Mouse (Mus musculus) brain, adult 2 months (tissue): ENCODE measurements around the gene Pitpnc1.
A peak's percentile ranks its signal among the peaks of the same experiment; 100 is the strongest.

Experiments
- DNase-seq: peaks from one replicate; pipeline ENCODE4 v3.0.0; 2011; ENCODE audit warnings: low read depth, low spot score

The Pitpnc1 gene

GRCm38 (mm10) chr11:107285731-107286130, 184.8 kb downstream of the Pitpnc1 start:
- DNase-seq: peak; percentile 58

DNA sequence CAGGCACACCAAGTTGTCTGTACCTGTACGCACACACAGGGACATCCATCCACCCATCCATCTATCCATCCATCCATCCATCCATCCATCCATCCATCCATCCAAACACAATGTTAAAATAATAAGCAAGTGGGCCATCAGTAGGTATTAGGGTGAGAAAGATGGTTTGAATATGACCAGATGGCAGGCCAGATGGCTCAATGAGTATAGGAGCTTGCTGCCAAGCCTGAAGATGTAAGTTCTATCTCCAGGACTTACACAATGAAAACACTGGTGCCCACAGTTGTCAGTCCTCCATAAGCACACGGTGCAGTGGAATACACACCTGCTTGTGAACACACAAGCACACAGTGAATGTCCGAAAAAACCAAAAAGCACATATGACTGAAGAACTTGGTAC, 186.9 kb downstream of the Pitpnc1 start:
- peak; percentile 87 for DNase-seq

DNA sequence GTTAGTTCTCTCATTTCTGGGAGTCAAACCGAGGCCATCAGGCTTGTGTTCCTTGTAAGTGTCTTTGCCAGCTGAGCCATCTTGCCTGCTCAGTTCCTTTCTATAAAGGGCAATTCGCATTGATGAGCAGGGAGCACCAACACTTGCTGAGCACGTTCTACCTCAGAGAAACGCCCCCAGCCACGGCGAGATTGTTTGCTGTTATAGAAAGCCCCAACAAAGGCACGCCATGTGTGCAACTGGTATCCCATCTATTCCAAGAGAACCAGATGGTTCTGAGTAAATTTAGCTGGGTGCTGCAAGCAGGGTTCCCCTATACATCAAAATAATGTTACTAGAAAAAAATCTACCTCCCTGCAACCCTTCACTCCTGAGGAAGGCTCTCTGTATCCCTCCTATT, 188.0 kb downstream of the Pitpnc1 start:
- peak; percentile 72 for DNase-seq

DNA sequence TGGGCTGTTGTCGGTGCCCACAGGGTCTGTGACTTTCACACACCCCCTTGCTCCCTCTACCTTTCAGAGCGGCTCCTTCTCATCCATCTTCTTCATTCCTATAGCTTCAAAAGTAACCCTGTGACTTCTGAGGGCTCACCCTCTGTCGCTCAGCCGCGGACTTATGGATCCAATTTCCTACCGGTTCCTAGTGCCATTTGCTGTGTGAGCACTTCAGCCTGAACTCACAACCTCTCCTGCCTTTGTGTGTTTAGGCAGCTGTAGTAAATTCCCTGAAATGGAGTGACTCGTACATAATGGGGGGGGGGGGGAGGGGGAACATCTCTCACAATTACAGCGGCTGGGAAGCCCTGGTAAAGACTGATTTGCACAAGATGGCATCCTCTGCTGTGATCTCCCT, 191.2 kb downstream of the Pitpnc1 start:
- DNase-seq: no peak

DNA sequence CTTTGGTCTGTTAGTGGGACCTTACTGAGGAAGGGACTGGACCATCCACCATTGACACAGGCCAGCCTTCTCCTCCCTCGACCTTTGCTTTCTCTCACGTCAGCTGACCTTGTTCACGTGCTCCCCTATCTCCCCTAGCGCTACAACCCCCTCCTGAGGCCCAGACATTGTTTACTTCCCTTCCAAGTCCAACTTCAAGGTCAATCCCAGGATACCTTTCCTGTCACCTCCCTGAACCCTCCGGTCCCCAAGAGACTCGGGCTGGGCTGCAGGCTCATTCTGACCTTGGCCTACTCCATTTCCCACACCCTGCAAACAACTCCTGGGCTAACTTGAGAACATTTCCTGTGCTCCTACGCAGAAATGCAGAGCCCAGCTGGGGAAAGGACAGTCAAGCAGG, 193.6 kb downstream of the Pitpnc1 start:
- DNase-seq: no peak

DNA sequence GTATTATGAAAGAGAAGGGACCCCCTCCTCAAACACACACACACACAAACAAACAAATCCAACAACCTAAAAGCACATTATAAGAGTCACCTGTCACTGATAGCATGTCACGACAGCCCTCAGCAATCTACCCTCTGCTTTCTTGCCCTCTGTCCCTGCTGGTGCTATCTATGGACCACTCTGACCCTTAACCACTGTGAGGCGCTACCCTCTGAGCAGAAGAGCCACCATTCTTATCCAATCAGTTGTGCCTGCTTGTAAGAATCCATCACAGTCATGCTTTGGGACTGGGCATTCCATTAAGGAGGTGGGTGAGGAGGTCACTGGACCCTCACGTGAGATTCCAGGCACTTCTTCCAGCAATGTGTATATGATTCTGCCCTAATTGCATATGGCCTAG, 194.2 kb downstream of the Pitpnc1 start:
- DNase-seq: no peak

- peak; percentile 87 for DNase-seq
Measured at GRCm38 (mm10) chr11:107275902-107276301, 194.6 kb downstream of the Pitpnc1 start.

GRCm38 (mm10) chr11:107274206-107274605, 196.3 kb downstream of the Pitpnc1 start:
- peak; percentile 60 for DNase-seq

- DNase-seq: no peak
Measured at GRCm38 (mm10) chr11:107272351-107272975, 198.0 kb downstream of the Pitpnc1 start.

- DNase-seq: no peak
Measured at GRCm38 (mm10) chr11:107270564-107270963, 199.9 kb downstream of the Pitpnc1 start.

DNA sequence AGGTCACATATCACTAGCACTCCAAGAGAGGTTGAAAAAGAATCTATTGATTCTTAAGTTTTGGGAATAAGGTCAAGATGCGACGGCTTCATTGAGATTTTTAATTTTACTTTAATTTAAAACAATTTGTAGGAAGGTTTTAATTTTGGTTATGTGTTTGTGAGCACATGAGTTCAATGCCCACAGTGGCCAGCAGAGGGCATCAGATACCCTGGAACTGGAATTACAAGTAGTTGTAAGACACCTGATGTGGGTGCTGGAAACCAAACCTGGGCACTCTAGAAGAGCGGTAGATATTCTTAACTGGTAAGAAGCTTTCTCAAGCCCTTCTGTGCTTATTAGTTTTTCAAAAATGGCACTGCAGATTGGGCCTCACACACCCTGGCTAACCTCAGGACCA, 203.0 kb downstream of the Pitpnc1 start:
- DNase-seq: no peak

DNA sequence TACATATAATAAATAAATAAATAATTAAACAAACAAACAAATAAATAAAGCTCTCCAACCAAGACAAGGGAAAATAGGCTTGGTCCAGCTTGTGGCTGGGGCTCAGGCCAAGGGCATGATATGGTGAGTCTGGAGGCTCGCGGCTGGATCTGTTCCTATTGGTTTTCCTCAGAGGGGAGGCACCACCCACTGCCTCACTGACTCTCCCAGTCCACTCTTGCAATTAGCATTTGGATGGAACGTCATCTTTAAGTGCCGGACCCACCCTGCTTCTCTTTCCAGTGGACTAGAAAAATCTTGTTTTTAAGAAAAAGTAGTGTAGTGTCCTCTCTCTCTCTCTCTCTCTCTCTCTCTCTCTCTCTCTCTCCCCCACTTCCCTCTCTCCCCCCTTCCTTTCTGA, 204.6 kb downstream of the Pitpnc1 start:
- no peak for DNase-seq

- DNase-seq: no peak
Measured at GRCm38 (mm10) chr11:107264889-107265615, 205.4 kb downstream of the Pitpnc1 start.

DNA sequence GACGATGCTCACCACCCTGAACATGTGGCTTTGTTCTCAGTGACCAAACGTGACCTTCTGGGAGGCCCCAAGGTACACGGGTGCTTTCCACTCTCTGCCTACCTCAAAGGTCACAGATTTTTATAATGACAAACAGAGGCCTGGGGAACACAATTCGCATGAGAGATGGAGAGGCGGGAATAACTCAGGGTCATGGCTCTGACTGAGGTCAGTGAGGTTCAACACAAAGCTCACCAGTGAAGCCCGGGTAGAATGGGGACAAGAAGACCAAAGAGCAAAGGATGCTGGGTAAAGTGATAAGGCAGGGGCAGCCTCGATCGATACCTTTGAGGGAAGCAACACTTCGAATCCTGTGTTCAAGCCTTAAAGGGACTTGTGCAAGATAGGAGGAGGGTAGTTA, 206.7 kb downstream of the Pitpnc1 start:
- no peak for DNase-seq

DNA sequence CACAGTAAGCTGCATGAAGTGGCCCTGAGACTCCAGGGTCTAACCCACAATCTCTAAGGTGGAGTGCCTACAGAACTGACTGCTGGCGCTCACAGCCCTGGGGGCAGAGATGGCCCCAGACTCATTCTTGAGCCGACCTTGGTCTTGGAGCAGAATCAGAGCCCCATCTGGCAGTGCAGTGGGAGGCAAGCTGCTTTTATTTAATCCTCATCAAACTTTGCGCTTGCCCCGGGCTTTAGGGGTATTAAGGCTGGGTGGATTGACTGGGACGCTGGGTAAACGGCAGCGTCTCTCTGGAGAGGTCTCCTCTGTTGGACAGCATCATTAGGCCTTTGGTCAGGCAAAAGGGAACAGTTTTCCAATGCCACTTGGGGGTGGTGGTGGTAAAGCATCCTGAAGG, 211.1 kb downstream of the Pitpnc1 start:
- no peak for DNase-seq

GRCm38 (mm10) chr11:107255185-107255584, 215.3 kb downstream of the Pitpnc1 start:
- DNase-seq: no peak

DNA sequence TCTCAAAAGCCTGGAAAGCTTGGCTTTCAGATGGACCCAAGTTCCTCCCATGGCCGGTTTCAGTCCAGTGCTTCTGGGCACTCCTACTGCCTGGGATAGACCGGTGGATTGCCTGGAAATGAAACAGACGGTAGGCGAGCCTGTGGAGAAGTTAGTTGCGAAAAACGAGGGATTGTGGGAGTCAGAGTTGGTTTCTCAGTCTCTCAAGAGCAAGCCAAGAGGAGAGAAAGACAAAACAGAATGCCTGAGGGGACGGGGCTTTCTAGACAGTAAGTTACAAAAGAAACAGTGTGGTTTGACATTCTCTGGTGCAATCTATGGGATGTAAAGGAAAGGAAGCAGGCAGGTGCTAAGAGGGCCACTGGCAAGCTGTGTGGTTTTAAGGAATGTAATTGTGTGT, 216.3 kb downstream of the Pitpnc1 start:
- no peak for DNase-seq

- DNase-seq: peak; percentile 49
Measured at GRCm38 (mm10) chr11:107252026-107252425, 218.5 kb downstream of the Pitpnc1 start.

- no peak for DNase-seq
Measured at GRCm38 (mm10) chr11:107251460-107251859, 219.0 kb downstream of the Pitpnc1 start.

DNA sequence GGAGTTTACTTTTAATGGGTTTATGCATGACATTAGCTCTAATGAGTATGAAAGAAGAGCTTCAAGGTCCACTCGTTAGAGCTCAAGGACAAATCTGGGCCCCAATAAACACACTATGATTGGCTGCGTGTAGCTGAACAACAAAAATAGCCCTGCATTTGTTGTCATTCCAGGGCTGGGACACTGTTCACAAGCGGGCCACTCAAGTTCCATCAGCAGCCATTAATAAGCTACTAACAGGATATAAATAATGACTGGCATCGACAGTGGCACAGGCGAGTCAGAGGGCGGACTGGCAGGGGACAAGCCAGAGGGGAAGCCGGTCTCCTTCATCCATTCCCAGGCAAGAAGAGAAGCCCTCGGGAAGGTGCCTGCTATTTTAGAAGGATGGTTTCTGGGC, 219.6 kb downstream of the Pitpnc1 start:
- DNase-seq: no peak

- DNase-seq: peak; percentile 91
Measured at GRCm38 (mm10) chr11:107248753-107249152, 221.7 kb downstream of the Pitpnc1 start.

- no peak for DNase-seq
Measured at GRCm38 (mm10) chr11:107245657-107246056, 224.8 kb downstream of the Pitpnc1 start.

DNA sequence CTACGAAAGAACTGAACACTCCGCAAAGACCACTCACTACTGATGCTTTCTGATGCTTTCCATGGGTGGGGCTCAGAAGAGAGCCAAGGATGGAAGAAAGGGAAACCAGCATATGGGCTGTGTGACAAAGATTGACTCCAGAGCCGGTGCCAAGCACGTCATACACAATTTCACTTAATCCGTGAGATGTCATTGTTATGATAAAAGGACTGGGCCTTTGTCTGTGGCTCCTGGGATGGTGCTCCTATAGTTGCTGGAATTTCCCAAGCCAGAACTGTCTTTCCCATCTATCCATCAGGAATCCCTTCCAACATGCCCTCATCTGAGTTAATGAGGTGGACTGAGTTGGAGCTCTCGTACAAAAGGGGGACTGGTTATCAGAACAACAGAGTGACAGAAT, 227.4 kb downstream of the Pitpnc1 start:
- no peak for DNase-seq
